Mouse (Mus musculus) urinary bladder, postnatal 25 days (tissue): ENCODE measurements around the gene Dytn.
A peak's percentile ranks its signal among the peaks of the same experiment; 100 is the strongest.
"Not testable (repeated sequence)": the region's sequence is repeated elsewhere in the genome, so short reads cannot be mapped to it uniquely, and the experiment has no call there.

Experiments
- DNase-seq: peaks from one replicate; pipeline ENCODE4 v3.0.0; 2022; ENCODE audit warnings: low spot score

Gene Dytn

GRCm38 (mm10) chr1:63686827-63687226 lies at the start of gene Dytn:
Gene Dytn, minus strand, starts transcription at chr1:63686927.
- no peak for DNase-seq

GRCm38 (mm10) chr1:63730240-63730771 lies 43.6 kb upstream of the Dytn start, which contains the start of the genes Mdh1b and Fastkd2:
Gene Mdh1b, minus strand, starts transcription at chr1:63730318.
Gene Fastkd2, plus strand, starts transcription at chr1:63730614.
- DNase-seq: peak; percentile 85

- DNase-seq: no peak
Observed at GRCm38 (mm10) chr1:63729796-63730195, 43.1 kb upstream of the Dytn start.

- DNase-seq: no peak
Observed at GRCm38 (mm10) chr1:63720161-63720560, 33.4 kb upstream of the Dytn start.

GRCm38 (mm10) chr1:63708876-63709275 lies 22.1 kb upstream of the Dytn start:
- DNase-seq: no peak

GRCm38 (mm10) chr1:63705733-63706132 lies 19.0 kb upstream of the Dytn start:
- no peak for DNase-seq

GRCm38 (mm10) chr1:63696861-63697260 lies 10.1 kb upstream of the Dytn start:
- DNase-seq: no peak

GRCm38 (mm10) chr1:63675975-63676374 lies 10.8 kb downstream of the Dytn start:
- DNase-seq: no peak

GRCm38 (mm10) chr1:63668852-63669160 lies 17.9 kb downstream of the Dytn start:
- DNase-seq: no peak

GRCm38 (mm10) chr1:63667949-63668851 lies 18.5 kb downstream of the Dytn start:
- no peak for DNase-seq

- no peak for DNase-seq
Observed at GRCm38 (mm10) chr1:63667201-63667948, 19.4 kb downstream of the Dytn start.

- DNase-seq: no peak
Observed at GRCm38 (mm10) chr1:63666089-63666488, 20.6 kb downstream of the Dytn start.

- DNase-seq: no peak
Observed at GRCm38 (mm10) chr1:63659591-63659990, 27.1 kb downstream of the Dytn start.

GRCm38 (mm10) chr1:63658016-63658415 lies 28.7 kb downstream of the Dytn start:
- DNase-seq: peak; percentile 45

GRCm38 (mm10) chr1:63639921-63640320 lies 46.8 kb downstream of the Dytn start:
- DNase-seq: no peak

GRCm38 (mm10) chr1:63630390-63630789 lies 56.3 kb downstream of the Dytn start:
- DNase-seq: not testable (repeated sequence)

- DNase-seq: no peak
Observed at GRCm38 (mm10) chr1:63628211-63628610, 58.5 kb downstream of the Dytn start.

GRCm38 (mm10) chr1:63615668-63616067 lies 71.1 kb downstream of the Dytn start, which contains the start of gene Gm39653:
Gene Gm39653, plus strand, starts transcription at chr1:63615968.
- no peak for DNase-seq

- DNase-seq: peak; percentile 31
Observed at GRCm38 (mm10) chr1:63614594-63614993, 72.1 kb downstream of the Dytn start.

- DNase-seq: no peak
Observed at GRCm38 (mm10) chr1:63609613-63610012, 77.1 kb downstream of the Dytn start.

- no peak for DNase-seq
Observed at GRCm38 (mm10) chr1:63603870-63604500, 82.7 kb downstream of the Dytn start.

- no peak for DNase-seq
Observed at GRCm38 (mm10) chr1:63586869-63587268, 99.9 kb downstream of the Dytn start.
